Mouse (Mus musculus): ENCODE data around the gene Cd37. TPM values are rescaled to one million over a fixed set of nuclear protein-coding genes. Genes with fewer than 3 reads are reported as not detected.
A peak's percentile ranks its signal among the peaks of the same experiment; 100 is the strongest.

The Cd37 gene
- polyA plus RNA-seq (2012; rRNA removed), result 33.4 and 63.6 TPM in 2 replicates

DNA sequence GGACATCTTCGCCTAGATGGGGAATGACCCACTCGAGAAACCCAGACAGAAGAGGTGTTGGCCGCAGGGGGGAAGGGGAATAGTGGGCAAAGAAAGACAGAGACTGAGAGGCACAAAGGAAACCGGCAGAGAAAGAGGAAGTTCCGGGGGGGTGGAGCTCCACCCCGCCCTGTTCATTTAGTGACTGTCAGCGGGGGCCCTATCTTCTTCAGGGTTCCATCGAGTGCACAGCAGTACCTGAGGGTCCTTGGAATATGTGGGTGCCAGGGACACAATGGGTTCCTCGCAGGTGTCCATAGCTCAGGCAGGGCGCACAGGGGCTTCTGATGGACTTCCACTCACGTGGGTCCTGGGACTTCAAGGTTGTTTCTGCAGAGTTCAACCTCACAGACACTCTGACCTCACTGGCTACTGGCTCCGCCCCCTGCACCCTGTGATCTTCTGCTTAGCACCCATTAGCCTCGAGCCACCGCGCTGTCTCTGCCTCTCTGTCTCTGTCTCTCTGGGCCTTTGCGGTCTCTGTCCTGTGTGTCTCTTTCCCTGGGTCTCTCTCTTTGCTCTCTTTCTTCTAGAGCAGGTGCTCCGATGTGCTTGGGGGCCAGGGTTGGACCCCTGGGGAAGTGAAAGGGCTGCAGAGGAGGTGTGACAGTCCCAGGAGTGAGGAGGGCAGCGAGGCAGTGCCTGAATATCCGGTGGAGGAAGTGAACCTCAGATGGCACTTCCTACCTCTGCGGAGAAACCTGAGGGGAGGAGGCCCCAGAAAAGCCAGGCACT is at the start of gene Cd37:
Cd37 (minus strand) TSS at position 393 of the 774 bp plus-strand sequence.
- Histone ChIP-seq H3K27me3 (ENCODE audit: control insufficient read depth, insufficient read depth, low read length) (0 out of 2 replicates have a peak, but pooled peaks cover 5% of the 10 kb centered on the region), H3K4me1 (ENCODE audit: control insufficient read depth, insufficient read depth, insufficient read length, low read length) (peaks cover 15% of the 10 kb centered on the region), H3K36me3 (ENCODE audit: control insufficient read depth, insufficient read depth, low read length) (no peaks in the 10 kb centered on the region), H3K27ac (ENCODE audit: insufficient read depth, low read depth, low read length) (peak within 1 kb of the TSS; percentile 66), H3K4me3 (ENCODE audit: low read depth, low read length) (peak within 1 kb of the TSS; percentile 59)
- TF ChIP-seq CTCF (IDR thresholded peaks at IDR 0.05; ENCODE audit: extremely low read depth, insufficient read length, insufficient replicate concordance, low read depth, low read length), result no peak
- TF ChIP-seq POLR2A (IDR thresholded peaks at IDR 0.05; ENCODE audit: low read depth, low read length), result no peak; the same call in 1 of the 2 replicates
- WGBS, result 41% methylated on average over 20 of the region's 20 CpGs

DNA sequence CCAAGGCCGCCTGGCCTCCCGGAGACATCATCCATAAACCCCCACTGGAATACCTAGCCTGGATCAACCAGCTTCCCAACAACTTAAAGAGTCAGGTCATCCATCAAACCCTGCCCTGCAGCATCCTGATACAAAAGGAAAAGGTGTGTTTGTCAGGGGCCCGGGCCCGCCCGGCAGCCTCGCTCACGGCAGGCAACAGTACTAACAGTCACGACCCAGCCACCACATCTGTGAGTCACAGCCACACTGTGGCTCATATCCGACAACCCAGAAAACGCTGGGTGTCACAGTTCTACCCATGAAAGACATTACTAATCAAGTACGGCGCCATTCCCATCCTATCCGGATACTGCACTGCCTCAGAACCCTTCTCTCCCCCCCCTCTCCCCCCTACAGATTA is 47.6 kb upstream of the Cd37 start:
- no peaks in the 10 kb centered on the region for H3K27me3 ChIP-seq (ENCODE audit: control insufficient read depth, insufficient read depth, low read length)
- H3K4me1 ChIP-seq (ENCODE audit: control insufficient read depth, insufficient read depth, insufficient read length, low read length), result no peaks in the 10 kb centered on the region
- no peak for TF ChIP-seq CTCF (IDR thresholded peaks at IDR 0.05; ENCODE audit: extremely low read depth, insufficient read length, insufficient replicate concordance, low read depth, low read length)
- TF ChIP-seq POLR2A (IDR thresholded peaks at IDR 0.05; ENCODE audit: low read depth, low read length), result no peak
- WGBS, result 70% methylated on average over 13 of the region's 13 CpGs
- no peak overlapping the region for H3K27ac ChIP-seq (ENCODE audit: insufficient read depth, low read depth, low read length)
- H3K4me3 ChIP-seq (ENCODE audit: low read depth, low read length), result no peak overlapping the region
- no peaks in the 10 kb centered on the region for H3K36me3 ChIP-seq (ENCODE audit: control insufficient read depth, insufficient read depth, low read length)

DNA sequence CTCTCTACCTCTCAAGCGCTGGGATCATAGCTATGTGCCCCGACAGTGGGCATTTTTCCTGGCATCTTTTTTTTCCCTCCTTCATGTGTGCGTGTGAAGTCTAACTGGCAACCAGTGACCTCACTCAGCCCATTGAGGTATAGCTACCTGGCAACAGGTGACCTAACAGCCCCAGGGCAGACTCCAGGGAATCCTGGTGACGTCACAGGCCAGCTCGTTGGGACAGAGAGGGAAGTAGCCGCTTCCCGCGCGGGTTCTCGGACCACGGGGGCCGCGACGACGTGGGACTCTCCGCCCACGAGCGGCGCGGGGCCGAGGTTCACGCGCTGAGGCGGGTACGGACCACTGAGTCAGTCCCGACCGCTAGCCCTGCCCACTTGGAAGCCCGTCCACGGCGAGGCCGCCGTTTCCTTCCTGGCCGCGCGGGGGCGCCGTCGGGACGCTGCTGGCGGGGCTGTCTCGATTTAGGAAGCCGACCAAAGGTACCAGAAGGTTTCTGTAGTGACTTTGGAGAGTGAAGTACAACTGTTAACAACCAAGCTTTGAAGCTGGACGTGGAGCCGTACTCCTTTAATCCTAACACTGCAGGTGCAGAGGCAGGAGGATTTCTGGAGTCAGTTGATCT is 38.3 kb upstream of the Cd37 start, which contains the start of gene Slc6a21:
Slc6a21 (plus strand) TSS at position 378 of the 625 bp plus-strand sequence.
- Histone ChIP-seq H3K36me3 (ENCODE audit: control insufficient read depth, insufficient read depth, low read length) (no peaks in the 10 kb centered on the region), H3K27ac (ENCODE audit: insufficient read depth, low read depth, low read length) (no peak within 1 kb of the TSS), H3K4me1 (ENCODE audit: control insufficient read depth, insufficient read depth, insufficient read length, low read length) (peaks cover 2% of the 10 kb centered on the region; the same call in 1 of the 2 replicates), H3K27me3 (ENCODE audit: control insufficient read depth, insufficient read depth, low read length) (no peaks in the 10 kb centered on the region), H3K4me3 (ENCODE audit: low read depth, low read length) (peak within 1 kb of the TSS; percentile 88)
- peak; percentile 83 for TF ChIP-seq CTCF (IDR thresholded peaks at IDR 0.05; ENCODE audit: extremely low read depth, insufficient read length, insufficient replicate concordance, low read depth, low read length)
- no peak for TF ChIP-seq POLR2A (IDR thresholded peaks at IDR 0.05; ENCODE audit: low read depth, low read length)
- WGBS, result 4% methylated on average over 44 of the region's 44 CpGs

DNA sequence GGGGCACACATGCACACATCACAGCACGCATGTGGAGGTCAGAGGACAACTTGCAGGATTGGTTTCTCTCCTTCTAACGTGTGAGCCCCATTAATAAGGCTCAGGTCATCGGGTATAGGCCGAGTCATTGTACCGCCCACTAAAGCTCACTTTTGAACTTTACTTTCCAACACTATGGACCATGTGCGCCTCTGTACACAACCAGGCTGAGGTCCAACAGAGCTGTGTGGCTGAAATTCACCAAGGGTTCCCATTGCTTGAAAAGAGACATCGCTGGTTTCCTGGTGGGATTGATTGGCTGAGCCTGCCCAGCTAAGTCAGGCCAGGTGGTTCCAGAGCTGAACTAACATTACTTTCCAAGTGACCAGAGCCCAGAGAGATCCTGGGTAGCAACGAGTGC is 34.8 kb upstream of the Cd37 start:
- Histone ChIP-seq H3K4me1 (ENCODE audit: control insufficient read depth, insufficient read depth, insufficient read length, low read length) (peaks cover 2% of the 10 kb centered on the region; the same call in 1 of the 2 replicates), H3K4me3 (ENCODE audit: low read depth, low read length) (no peak overlapping the region), H3K27ac (ENCODE audit: insufficient read depth, low read depth, low read length) (no peak overlapping the region), H3K27me3 (ENCODE audit: control insufficient read depth, insufficient read depth, low read length) (no peaks in the 10 kb centered on the region), H3K36me3 (ENCODE audit: control insufficient read depth, insufficient read depth, low read length) (no peaks in the 10 kb centered on the region)
- TF ChIP-seq POLR2A (IDR thresholded peaks at IDR 0.05; ENCODE audit: low read depth, low read length), result no peak
- TF ChIP-seq CTCF (IDR thresholded peaks at IDR 0.05; ENCODE audit: extremely low read depth, insufficient read length, insufficient replicate concordance, low read depth, low read length), result no peak
- WGBS, result 79% methylated on average over 8 of the region's 8 CpGs

DNA sequence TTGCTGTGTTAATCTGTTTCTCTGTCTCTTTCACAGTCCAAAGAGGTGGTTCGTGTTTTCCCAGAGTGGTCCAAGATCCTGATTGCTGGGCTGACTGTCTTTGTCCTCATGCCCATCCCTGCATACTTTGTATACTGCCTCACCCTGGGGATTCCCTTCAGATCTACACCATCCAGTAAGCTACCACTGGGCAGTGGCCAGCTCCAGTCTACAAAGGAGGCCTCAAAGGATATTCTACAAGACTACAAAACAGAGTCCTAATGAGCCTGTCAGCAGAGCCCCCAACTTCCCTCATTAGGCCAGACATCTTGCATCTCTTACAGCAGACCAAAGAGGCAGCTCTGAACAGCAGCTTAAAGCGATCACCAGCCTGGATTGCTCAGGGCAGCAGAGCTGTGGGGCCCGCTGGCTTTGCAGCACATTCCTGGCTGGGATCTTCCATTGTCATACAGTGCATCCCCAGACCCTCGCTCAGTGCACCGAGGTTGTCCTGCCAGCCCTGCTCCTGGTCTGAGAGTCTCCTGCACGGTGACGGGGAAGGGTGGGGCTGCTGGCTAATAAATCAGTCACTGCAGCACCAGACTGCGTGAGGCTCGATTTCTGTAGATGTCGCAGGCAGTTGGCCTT is 34.0 kb upstream of the Cd37 start:
- no peak overlapping the region for H3K27ac ChIP-seq (ENCODE audit: insufficient read depth, low read depth, low read length)
- 58% methylated on average over 10 of the region's 10 CpGs for WGBS
- peaks cover 2% of the 10 kb centered on the region; the same call in 1 of the 2 replicates for H3K4me1 ChIP-seq (ENCODE audit: control insufficient read depth, insufficient read depth, insufficient read length, low read length)
- no peak for TF ChIP-seq CTCF (IDR thresholded peaks at IDR 0.05; ENCODE audit: extremely low read depth, insufficient read length, insufficient replicate concordance, low read depth, low read length)
- TF ChIP-seq POLR2A (IDR thresholded peaks at IDR 0.05; ENCODE audit: low read depth, low read length), result no peak
- no peaks in the 10 kb centered on the region for H3K27me3 ChIP-seq (ENCODE audit: control insufficient read depth, insufficient read depth, low read length)
- no peaks in the 10 kb centered on the region for H3K36me3 ChIP-seq (ENCODE audit: control insufficient read depth, insufficient read depth, low read length)
- H3K4me3 ChIP-seq (ENCODE audit: low read depth, low read length), result no peak overlapping the region

DNA sequence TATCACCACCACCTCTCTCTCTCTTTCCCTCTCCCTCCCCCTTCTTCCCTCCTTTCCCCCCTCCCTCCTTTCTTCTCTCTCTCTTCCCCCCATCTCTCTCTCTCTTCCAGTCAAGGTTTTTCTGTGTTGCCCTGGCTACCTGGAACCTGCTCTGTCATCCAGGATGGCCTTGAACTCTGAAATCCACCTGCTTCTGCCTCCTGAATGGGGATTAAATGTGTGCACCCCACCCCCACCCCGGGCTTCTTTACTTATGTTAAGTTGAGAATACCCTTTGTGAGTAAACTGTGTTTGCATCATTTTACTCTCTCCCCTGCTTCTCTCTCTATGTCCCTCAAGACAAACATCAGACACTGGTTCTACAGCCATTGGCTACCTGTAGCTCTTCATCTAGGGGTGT is 26.6 kb upstream of the Cd37 start:
- no peaks in the 10 kb centered on the region for H3K4me1 ChIP-seq (ENCODE audit: control insufficient read depth, insufficient read depth, insufficient read length, low read length)
- H3K27ac ChIP-seq (ENCODE audit: insufficient read depth, low read depth, low read length), result no peak overlapping the region
- no peak overlapping the region for H3K4me3 ChIP-seq (ENCODE audit: low read depth, low read length)
- WGBS, result 78% methylated on average over 1 of the region's 1 CpGs
- H3K27me3 ChIP-seq (ENCODE audit: control insufficient read depth, insufficient read depth, low read length), result 0 out of 2 replicates have a peak, but pooled peaks cover 3% of the 10 kb centered on the region
- no peaks in the 10 kb centered on the region for H3K36me3 ChIP-seq (ENCODE audit: control insufficient read depth, insufficient read depth, low read length)
- TF ChIP-seq CTCF (IDR thresholded peaks at IDR 0.05; ENCODE audit: extremely low read depth, insufficient read length, insufficient replicate concordance, low read depth, low read length) (no peak), POLR2A (IDR thresholded peaks at IDR 0.05; ENCODE audit: low read depth, low read length) (no peak)

Measured in small intestine, adult 2 months (tissue).